Mouse (Mus musculus): ENCODE measurements at regions not wholly inside any gene's neighbourhood (a gene's known extent, or its start where the extent isn't known, plus 50 kb on each side); places are given as distances from the start of the nearest gene placed in this dataset.

- no peak for TF ChIP-seq CTCF (IDR thresholded peaks at IDR 0.05; ENCODE audit: insufficient read depth, low read depth, low read length)
- TF ChIP-seq POLR2A (IDR thresholded peaks at IDR 0.05; ENCODE audit: insufficient read depth, low read depth, low read length) = no peak
Measured at GRCm38 (mm10) chr17:81133227-81133626, 68.3 kb upstream of the Thumpd2 start.
